Mouse (Mus musculus): ENCODE measurements around the gene Zpld1. TPM values are rescaled to one million over a fixed set of nuclear protein-coding genes. Genes with fewer than 3 reads are reported as not detected.
A peak's percentile ranks its signal among the peaks of the same experiment; 100 is the strongest.

Zpld1 gene
- polyA plus RNA-seq, 1 experiment from 2014 or later = 0.22 TPM

DNA sequence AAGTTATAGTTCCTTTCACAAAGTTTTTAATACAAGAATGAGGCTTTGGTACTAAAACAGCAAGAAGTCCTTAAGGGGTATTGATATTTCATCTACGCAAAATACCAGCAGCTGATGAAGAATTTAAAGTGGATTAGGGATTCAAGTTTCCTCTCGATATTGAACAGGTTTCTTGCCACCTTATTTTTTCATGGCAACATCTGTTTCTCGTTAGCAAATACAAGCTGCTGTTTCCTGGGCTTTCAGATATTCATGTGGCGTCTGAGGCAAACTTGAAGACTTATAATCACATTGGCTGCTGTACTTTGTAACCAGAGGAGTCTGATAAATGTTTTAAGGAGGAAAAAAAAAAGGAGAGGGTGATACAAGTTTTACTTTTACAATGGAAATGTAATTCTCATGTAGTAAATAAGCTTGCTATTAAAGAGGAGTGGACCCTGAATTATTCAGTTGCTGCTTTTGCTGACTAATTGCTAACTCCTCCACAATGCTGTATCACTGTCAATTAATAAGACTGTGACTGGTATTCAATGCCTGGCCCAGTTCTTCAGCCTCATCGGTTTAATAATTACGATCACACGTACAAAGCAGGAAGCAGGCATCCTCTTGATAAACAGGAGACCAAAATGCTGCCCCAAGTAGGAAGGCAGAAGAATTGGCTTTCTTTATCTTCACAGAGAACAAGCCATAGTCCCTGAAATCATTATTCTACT is 36.8 kb downstream of the Zpld1 start:
- H3K9ac ChIP-seq (replicated peaks; ENCODE audit: low read length) = no peak overlapping the region
- no peaks in the 10 kb centered on the region for H3K9me3 ChIP-seq (ENCODE audit: control insufficient read depth, low read length)
- H3K4me1 ChIP-seq (ENCODE audit: control insufficient read depth, insufficient read depth, low read length) = no peaks in the 10 kb centered on the region
- H3K4me2 ChIP-seq (ENCODE audit: low read length) = no peak overlapping the region
- no peaks in the 10 kb centered on the region for H3K36me3 ChIP-seq (ENCODE audit: control insufficient read depth, insufficient read depth, low read length)
- WGBS = 80% methylated on average over 7 of the region's 7 CpGs
- no peak for DNase-seq
- H3K27me3 ChIP-seq (ENCODE audit: control insufficient read depth, insufficient read depth, low read length) = no peaks in the 10 kb centered on the region
- no peak overlapping the region for H3K27ac ChIP-seq (replicated peaks; ENCODE audit: low read depth, low read length)
- ATAC-seq (ENCODE audit: low FRiP score, low TSS enrichment) = no peak
- no peak overlapping the region for H3K4me3 ChIP-seq (replicated peaks; ENCODE audit: low read depth, low read length)

DNA sequence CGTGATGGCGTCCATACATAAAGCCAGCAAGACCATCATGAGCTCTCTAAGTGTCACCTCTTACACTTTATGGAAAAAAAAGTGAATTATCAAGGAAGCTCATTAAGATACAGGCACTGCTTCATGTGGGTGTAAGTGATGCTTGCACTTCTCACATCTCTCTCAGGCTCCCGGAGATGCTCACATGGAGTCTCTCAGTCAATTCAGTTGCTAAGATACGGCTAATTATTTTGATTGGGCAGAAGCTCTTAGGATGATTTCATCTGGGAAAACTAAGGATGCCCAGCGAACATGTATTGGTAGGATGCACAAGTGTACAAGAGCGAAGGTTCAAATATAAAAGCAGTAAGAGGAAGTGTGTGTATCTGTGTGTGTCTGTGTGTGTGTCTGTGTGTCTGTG is 38.1 kb downstream of the Zpld1 start:
- Histone ChIP-seq H3K4me1 (ENCODE audit: control insufficient read depth, insufficient read depth, low read length) (no peaks in the 10 kb centered on the region), H3K4me3 (replicated peaks; ENCODE audit: low read depth, low read length) (no peak overlapping the region), H3K36me3 (ENCODE audit: control insufficient read depth, insufficient read depth, low read length) (no peaks in the 10 kb centered on the region), H3K4me2 (ENCODE audit: low read length) (no peak overlapping the region), H3K27me3 (ENCODE audit: control insufficient read depth, insufficient read depth, low read length) (no peaks in the 10 kb centered on the region), H3K9ac (replicated peaks; ENCODE audit: low read length) (no peak overlapping the region), H3K9me3 (ENCODE audit: control insufficient read depth, low read length) (no peaks in the 10 kb centered on the region), H3K27ac (replicated peaks; ENCODE audit: low read depth, low read length) (no peak overlapping the region)
- ATAC-seq (ENCODE audit: low FRiP score, low TSS enrichment) (no peak), DNase-seq (peak; percentile 19)
- WGBS = 83% methylated on average over 6 of the region's 6 CpGs

DNA sequence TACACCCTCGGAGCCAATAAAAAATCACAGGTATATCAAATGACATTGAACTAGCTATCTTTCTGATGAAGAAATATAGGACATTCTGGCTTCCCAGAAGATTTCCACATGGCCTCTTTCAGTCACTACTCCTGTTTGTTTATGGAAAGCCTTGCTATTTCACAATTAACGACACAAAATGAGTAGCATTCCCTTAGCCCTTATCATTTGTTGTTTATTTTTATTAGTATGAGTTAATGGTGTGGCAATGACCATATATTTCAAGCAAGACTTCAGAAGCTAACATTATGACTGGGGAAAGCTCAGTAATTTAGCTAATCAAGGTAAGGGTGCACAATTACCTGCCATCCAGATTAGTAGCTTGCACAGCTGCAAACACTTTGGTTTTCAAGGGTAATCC is 56.8 kb downstream of the Zpld1 start:
- ATAC-seq (ENCODE audit: low FRiP score, low TSS enrichment) (no peak), DNase-seq (no peak)
- no peaks in the 10 kb centered on the region for H3K27me3 ChIP-seq (ENCODE audit: control insufficient read depth, insufficient read depth, low read length)
- H3K9me3 ChIP-seq (ENCODE audit: control insufficient read depth, low read length) = no peaks in the 10 kb centered on the region
- 85% methylated on average over 2 of the region's 2 CpGs for WGBS
- H3K27ac ChIP-seq (replicated peaks; ENCODE audit: low read depth, low read length) = no peak overlapping the region
- no peaks in the 10 kb centered on the region for H3K36me3 ChIP-seq (ENCODE audit: control insufficient read depth, insufficient read depth, low read length)
- H3K9ac ChIP-seq (replicated peaks; ENCODE audit: low read length) = no peak overlapping the region
- H3K4me3 ChIP-seq (replicated peaks; ENCODE audit: low read depth, low read length) = no peak overlapping the region
- H3K4me2 ChIP-seq (ENCODE audit: low read length) = no peak overlapping the region
- no peaks in the 10 kb centered on the region for H3K4me1 ChIP-seq (ENCODE audit: control insufficient read depth, insufficient read depth, low read length)

DNA sequence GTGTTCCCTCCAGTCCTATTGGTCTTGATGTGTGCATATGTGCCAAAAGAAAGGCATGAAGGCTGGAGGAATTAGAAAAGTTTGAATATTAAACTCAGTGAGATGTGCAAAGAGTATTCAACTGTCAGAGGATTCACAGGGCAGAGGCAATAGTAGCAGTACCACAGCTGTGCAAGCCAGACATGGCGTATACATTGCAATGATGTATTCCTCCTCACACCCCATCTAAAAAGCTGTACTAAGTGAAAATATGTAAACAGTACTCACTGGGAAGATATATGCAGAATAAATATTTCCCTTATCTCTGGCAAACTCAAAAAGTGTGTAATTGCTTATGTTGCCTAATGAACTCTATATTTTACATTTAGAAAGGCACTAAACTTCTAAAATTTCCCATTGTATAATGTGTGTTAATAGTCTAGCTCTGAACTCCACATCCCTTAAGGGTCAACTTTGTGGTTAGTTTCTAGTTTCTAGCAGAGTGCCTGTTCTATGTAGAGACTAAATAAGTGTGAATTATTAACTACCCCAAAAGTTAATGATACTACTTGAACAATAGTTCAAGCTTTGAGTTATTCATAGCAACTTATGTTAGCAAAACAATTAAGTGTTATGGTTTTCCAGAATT is 68.7 kb downstream of the Zpld1 start:
- 86% methylated on average over 1 of the region's 1 CpGs for WGBS
- Histone ChIP-seq H3K36me3 (ENCODE audit: control insufficient read depth, insufficient read depth, low read length) (no peaks in the 10 kb centered on the region), H3K9me3 (ENCODE audit: control insufficient read depth, low read length) (no peaks in the 10 kb centered on the region), H3K4me1 (ENCODE audit: control insufficient read depth, insufficient read depth, low read length) (no peaks in the 10 kb centered on the region), H3K4me3 (replicated peaks; ENCODE audit: low read depth, low read length) (no peak overlapping the region), H3K27me3 (ENCODE audit: control insufficient read depth, insufficient read depth, low read length) (no peaks in the 10 kb centered on the region), H3K4me2 (ENCODE audit: low read length) (no peak overlapping the region), H3K9ac (replicated peaks; ENCODE audit: low read length) (no peak overlapping the region), H3K27ac (replicated peaks; ENCODE audit: low read depth, low read length) (no peak overlapping the region)
- no peak for ATAC-seq (ENCODE audit: low FRiP score, low TSS enrichment)
- DNase-seq = no peak

DNA sequence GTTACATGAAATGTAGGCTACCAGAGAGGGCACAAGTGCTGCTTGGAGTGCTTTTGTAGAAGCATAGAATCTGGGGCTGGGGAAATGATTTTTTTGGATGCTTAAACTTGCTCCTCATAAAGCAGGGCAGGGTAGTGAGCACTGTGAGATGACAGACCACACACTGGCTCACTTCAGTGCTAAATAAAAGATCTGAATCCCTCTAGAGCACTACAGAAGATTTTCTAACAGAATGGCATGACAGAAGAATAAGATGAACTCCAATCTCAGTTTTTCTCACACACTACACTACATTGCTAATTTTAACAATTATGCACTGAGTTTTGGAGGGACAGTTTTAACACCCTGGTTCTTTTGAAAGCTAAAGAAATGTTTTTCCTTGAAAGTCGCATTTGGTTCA is 93.8 kb downstream of the Zpld1 start:
- H3K9ac ChIP-seq (replicated peaks; ENCODE audit: low read length) = no peak overlapping the region
- no peaks in the 10 kb centered on the region for H3K4me1 ChIP-seq (ENCODE audit: control insufficient read depth, insufficient read depth, low read length)
- H3K9me3 ChIP-seq (ENCODE audit: control insufficient read depth, low read length) = no peaks in the 10 kb centered on the region
- no peaks in the 10 kb centered on the region for H3K36me3 ChIP-seq (ENCODE audit: control insufficient read depth, insufficient read depth, low read length)
- no peak overlapping the region for H3K4me3 ChIP-seq (replicated peaks; ENCODE audit: low read depth, low read length)
- DNase-seq = no peak
- no peak overlapping the region for H3K4me2 ChIP-seq (ENCODE audit: low read length)
- ATAC-seq (ENCODE audit: low FRiP score, low TSS enrichment) = no peak
- H3K27ac ChIP-seq (replicated peaks; ENCODE audit: low read depth, low read length) = no peak overlapping the region
- H3K27me3 ChIP-seq (ENCODE audit: control insufficient read depth, insufficient read depth, low read length) = no peaks in the 10 kb centered on the region
- 94% methylated on average over 1 of the region's 1 CpGs for WGBS

DNA sequence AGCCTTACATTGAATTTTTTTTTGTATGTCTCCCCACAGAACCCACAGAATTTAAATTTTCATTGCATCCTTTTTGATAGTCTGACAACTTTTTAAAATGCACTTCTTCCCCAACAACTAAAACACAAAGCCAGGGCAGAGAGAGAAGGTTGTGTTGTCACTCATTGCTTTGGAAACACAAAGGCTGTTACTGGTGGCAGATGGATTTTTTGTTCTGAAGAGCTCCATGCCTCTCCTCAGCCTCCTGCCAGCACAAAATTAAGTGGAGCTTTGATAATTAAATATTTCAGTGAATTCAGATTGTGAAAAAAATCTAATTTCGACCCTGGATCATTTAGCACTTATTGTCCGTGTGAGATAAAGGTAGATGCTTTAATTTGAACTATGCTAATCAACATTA is 107.4 kb downstream of the Zpld1 start:
- no peak overlapping the region for H3K27ac ChIP-seq (replicated peaks; ENCODE audit: low read depth, low read length)
- no peak overlapping the region for H3K9ac ChIP-seq (replicated peaks; ENCODE audit: low read length)
- H3K4me3 ChIP-seq (replicated peaks; ENCODE audit: low read depth, low read length) = no peak overlapping the region
- H3K9me3 ChIP-seq (ENCODE audit: control insufficient read depth, low read length) = no peaks in the 10 kb centered on the region
- DNase-seq (no peak), ATAC-seq (ENCODE audit: low FRiP score, low TSS enrichment) (no peak)
- H3K4me1 ChIP-seq (ENCODE audit: control insufficient read depth, insufficient read depth, low read length) = no peaks in the 10 kb centered on the region
- H3K36me3 ChIP-seq (ENCODE audit: control insufficient read depth, insufficient read depth, low read length) = no peaks in the 10 kb centered on the region
- WGBS = 58% methylated on average over 2 of the region's 2 CpGs
- H3K4me2 ChIP-seq (ENCODE audit: low read length) = no peak overlapping the region
- H3K27me3 ChIP-seq (ENCODE audit: control insufficient read depth, insufficient read depth, low read length) = no peaks in the 10 kb centered on the region

DNA sequence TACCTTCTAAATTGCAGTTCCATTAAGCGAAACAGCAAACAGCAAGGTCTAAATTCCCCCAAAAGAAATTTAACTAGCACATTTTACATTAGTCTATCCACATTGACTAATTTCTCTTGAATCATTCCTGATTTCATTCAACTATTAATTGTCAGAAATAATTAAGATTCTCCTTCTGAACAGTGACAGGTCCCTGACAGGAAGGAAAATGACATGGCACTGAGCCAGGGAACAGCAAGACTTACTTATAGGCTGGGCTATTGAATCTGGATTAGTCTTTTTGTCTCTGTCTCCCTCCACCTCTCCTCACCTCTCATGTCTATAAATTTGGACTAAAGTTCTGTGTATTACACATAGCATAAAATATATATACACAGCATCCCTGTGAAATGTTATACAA is 112.4 kb downstream of the Zpld1 start:
- Histone ChIP-seq H3K36me3 (ENCODE audit: control insufficient read depth, insufficient read depth, low read length) (no peaks in the 10 kb centered on the region), H3K4me2 (ENCODE audit: low read length) (no peak overlapping the region), H3K27me3 (ENCODE audit: control insufficient read depth, insufficient read depth, low read length) (no peaks in the 10 kb centered on the region), H3K9me3 (ENCODE audit: control insufficient read depth, low read length) (no peaks in the 10 kb centered on the region), H3K9ac (replicated peaks; ENCODE audit: low read length) (no peak overlapping the region), H3K4me3 (replicated peaks; ENCODE audit: low read depth, low read length) (no peak overlapping the region), H3K27ac (replicated peaks; ENCODE audit: low read depth, low read length) (no peak overlapping the region), H3K4me1 (ENCODE audit: control insufficient read depth, insufficient read depth, low read length) (no peaks in the 10 kb centered on the region)
- ATAC-seq (ENCODE audit: low FRiP score, low TSS enrichment) (no peak), DNase-seq (peak; percentile 38)
- 92% methylated on average over 1 of the region's 1 CpGs for WGBS
